Mouse (Mus musculus): ENCODE measurements around the gene Gale. TPM values are rescaled to one million over a fixed set of nuclear protein-coding genes. Genes with fewer than 3 reads are reported as not detected.

Gale gene
- polyA plus RNA-seq, 1 experiment from 2014 or later: 29.0 TPM

- 92% methylated on average over 7 of the region's 7 CpGs for WGBS
- Histone ChIP-seq H3K4me3 (ENCODE audit: low read length) (no peak overlapping the region), H3K36me3 (ENCODE audit: control insufficient read depth, insufficient read depth, low read length) (peaks cover 28% of the 10 kb centered on the region), H3K27me3 (ENCODE audit: control insufficient read depth, insufficient read depth, low read length) (no peaks in the 10 kb centered on the region), H3K4me1 (ENCODE audit: control insufficient read depth, insufficient read depth, low read length) (peaks cover 21% of the 10 kb centered on the region), H3K9ac (ENCODE audit: low read depth, low read length) (no peak overlapping the region), H3K4me2 (replicated peaks; ENCODE audit: low read depth, low read length) (no peak overlapping the region), H3K27ac (ENCODE audit: low read depth, low read length) (no peak overlapping the region), H3K9me3 (ENCODE audit: control insufficient read depth, low read length) (no peaks in the 10 kb centered on the region)
- ATAC-seq (ENCODE audit: low FRiP score, low TSS enrichment): no peak
These were observed 1.3 kb upstream of the Gale start for GRCm38 (mm10) chr4:135962198-135962597.

- Histone ChIP-seq H3K9ac (ENCODE audit: low read depth, low read length) (peak overlapping the region; percentile 77), H3K4me3 (ENCODE audit: low read length) (peak overlapping the region; percentile 47), H3K27me3 (ENCODE audit: control insufficient read depth, insufficient read depth, low read length) (no peaks in the 10 kb centered on the region), H3K9me3 (ENCODE audit: control insufficient read depth, low read length) (no peaks in the 10 kb centered on the region), H3K27ac (ENCODE audit: low read depth, low read length) (peak overlapping the region; percentile 78; the same call in 1 of the 2 replicates), H3K4me1 (ENCODE audit: control insufficient read depth, insufficient read depth, low read length) (peaks cover 19% of the 10 kb centered on the region), H3K4me2 (replicated peaks; ENCODE audit: low read depth, low read length) (peak overlapping the region; percentile 64), H3K36me3 (ENCODE audit: control insufficient read depth, insufficient read depth, low read length) (peaks cover 32% of the 10 kb centered on the region)
- no peak for ATAC-seq (ENCODE audit: low FRiP score, low TSS enrichment)
- WGBS: 7% methylated on average over 15 of the region's 15 CpGs
These were observed 581 bp upstream of the Gale start for GRCm38 (mm10) chr4:135962946-135963345.

GRCm38 (mm10) chr4:135964426-135964825 lies 899 bp downstream of the Gale start:
- Histone ChIP-seq H3K36me3 (ENCODE audit: control insufficient read depth, insufficient read depth, low read length) (peaks cover 47% of the 10 kb centered on the region), H3K27ac (ENCODE audit: low read depth, low read length) (no peak overlapping the region), H3K4me2 (replicated peaks; ENCODE audit: low read depth, low read length) (peak overlapping the region; percentile 74), H3K9me3 (ENCODE audit: control insufficient read depth, low read length) (no peaks in the 10 kb centered on the region), H3K4me3 (ENCODE audit: low read length) (peak overlapping the region; percentile 47), H3K4me1 (ENCODE audit: control insufficient read depth, insufficient read depth, low read length) (peaks cover 18% of the 10 kb centered on the region), H3K27me3 (ENCODE audit: control insufficient read depth, insufficient read depth, low read length) (no peaks in the 10 kb centered on the region), H3K9ac (ENCODE audit: low read depth, low read length) (peak overlapping the region; percentile 55)
- no peak for ATAC-seq (ENCODE audit: low FRiP score, low TSS enrichment)
- 2% methylated on average over 12 of the region's 12 CpGs for WGBS

GRCm38 (mm10) chr4:135965113-135965512 lies 1.6 kb downstream of the Gale start:
- WGBS: 78% methylated on average over 9 of the region's 9 CpGs
- Histone ChIP-seq H3K4me1 (ENCODE audit: control insufficient read depth, insufficient read depth, low read length) (peaks cover 18% of the 10 kb centered on the region), H3K4me3 (ENCODE audit: low read length) (peak overlapping the region; percentile 47; the same call in 1 of the 2 replicates), H3K9me3 (ENCODE audit: control insufficient read depth, low read length) (no peaks in the 10 kb centered on the region), H3K4me2 (replicated peaks; ENCODE audit: low read depth, low read length) (peak overlapping the region; percentile 74; the same call in 1 of the 2 replicates), H3K27ac (ENCODE audit: low read depth, low read length) (no peak overlapping the region), H3K27me3 (ENCODE audit: control insufficient read depth, insufficient read depth, low read length) (no peaks in the 10 kb centered on the region), H3K9ac (ENCODE audit: low read depth, low read length) (no peak overlapping the region), H3K36me3 (ENCODE audit: control insufficient read depth, insufficient read depth, low read length) (peaks cover 49% of the 10 kb centered on the region)
- ATAC-seq (ENCODE audit: low FRiP score, low TSS enrichment): no peak

- 90% methylated on average over 16 of the region's 16 CpGs for WGBS
- Histone ChIP-seq H3K27me3 (ENCODE audit: control insufficient read depth, insufficient read depth, low read length) (no peaks in the 10 kb centered on the region), H3K4me2 (replicated peaks; ENCODE audit: low read depth, low read length) (no peak overlapping the region), H3K4me3 (ENCODE audit: low read length) (no peak overlapping the region), H3K36me3 (ENCODE audit: control insufficient read depth, insufficient read depth, low read length) (peaks cover 50% of the 10 kb centered on the region), H3K9me3 (ENCODE audit: control insufficient read depth, low read length) (no peaks in the 10 kb centered on the region), H3K9ac (ENCODE audit: low read depth, low read length) (no peak overlapping the region), H3K27ac (ENCODE audit: low read depth, low read length) (no peak overlapping the region), H3K4me1 (ENCODE audit: control insufficient read depth, insufficient read depth, low read length) (peaks cover 24% of the 10 kb centered on the region)
- no peak for ATAC-seq (ENCODE audit: low FRiP score, low TSS enrichment)
These were observed 2.8 kb downstream of the Gale start for GRCm38 (mm10) chr4:135966283-135966682.

- Histone ChIP-seq H3K27ac (ENCODE audit: low read depth, low read length) (no peak overlapping the region), H3K4me1 (ENCODE audit: control insufficient read depth, insufficient read depth, low read length) (peaks cover 30% of the 10 kb centered on the region), H3K9ac (ENCODE audit: low read depth, low read length) (no peak overlapping the region), H3K36me3 (ENCODE audit: control insufficient read depth, insufficient read depth, low read length) (peaks cover 47% of the 10 kb centered on the region), H3K9me3 (ENCODE audit: control insufficient read depth, low read length) (no peaks in the 10 kb centered on the region), H3K4me2 (replicated peaks; ENCODE audit: low read depth, low read length) (no peak overlapping the region), H3K27me3 (ENCODE audit: control insufficient read depth, insufficient read depth, low read length) (no peaks in the 10 kb centered on the region), H3K4me3 (ENCODE audit: low read length) (no peak overlapping the region)
- ATAC-seq (ENCODE audit: low FRiP score, low TSS enrichment): no peak
- WGBS: 92% methylated on average over 18 of the region's 18 CpGs
These were observed 3.7 kb downstream of the Gale start for GRCm38 (mm10) chr4:135967086-135967760.

GRCm38 (mm10) chr4:135968271-135968869 lies 4.8 kb downstream of the Gale start:
- no peak overlapping the region for H3K4me2 ChIP-seq (replicated peaks; ENCODE audit: low read depth, low read length)
- no peak overlapping the region for H3K9ac ChIP-seq (ENCODE audit: low read depth, low read length)
- H3K4me3 ChIP-seq (ENCODE audit: low read length): no peak overlapping the region
- no peak for ATAC-seq (ENCODE audit: low FRiP score, low TSS enrichment)
- no peaks in the 10 kb centered on the region for H3K27me3 ChIP-seq (ENCODE audit: control insufficient read depth, insufficient read depth, low read length)
- H3K27ac ChIP-seq (ENCODE audit: low read depth, low read length): no peak overlapping the region; the same call in 1 of the 2 replicates
- peaks cover 28% of the 10 kb centered on the region for H3K4me1 ChIP-seq (ENCODE audit: control insufficient read depth, insufficient read depth, low read length)
- H3K9me3 ChIP-seq (ENCODE audit: control insufficient read depth, low read length): no peaks in the 10 kb centered on the region
- H3K36me3 ChIP-seq (ENCODE audit: control insufficient read depth, insufficient read depth, low read length): peaks cover 47% of the 10 kb centered on the region
- WGBS: 65% methylated on average over 19 of the region's 19 CpGs

GRCm38 (mm10) chr4:135969070-135969750 lies 5.7 kb downstream of the Gale start:
- no peak overlapping the region for H3K27ac ChIP-seq (ENCODE audit: low read depth, low read length)
- ATAC-seq (ENCODE audit: low FRiP score, low TSS enrichment): no peak
- H3K9ac ChIP-seq (ENCODE audit: low read depth, low read length): no peak overlapping the region
- H3K36me3 ChIP-seq (ENCODE audit: control insufficient read depth, insufficient read depth, low read length): peaks cover 47% of the 10 kb centered on the region
- peaks cover 26% of the 10 kb centered on the region for H3K4me1 ChIP-seq (ENCODE audit: control insufficient read depth, insufficient read depth, low read length)
- no peaks in the 10 kb centered on the region for H3K9me3 ChIP-seq (ENCODE audit: control insufficient read depth, low read length)
- no peaks in the 10 kb centered on the region for H3K27me3 ChIP-seq (ENCODE audit: control insufficient read depth, insufficient read depth, low read length)
- no peak overlapping the region for H3K4me3 ChIP-seq (ENCODE audit: low read length)
- H3K4me2 ChIP-seq (replicated peaks; ENCODE audit: low read depth, low read length): no peak overlapping the region
- 91% methylated on average over 13 of the region's 13 CpGs for WGBS

GRCm38 (mm10) chr4:135970585-135970984 lies 7.1 kb downstream of the Gale start:
- WGBS: 82% methylated on average over 11 of the region's 11 CpGs
- peaks cover 58% of the 10 kb centered on the region for H3K36me3 ChIP-seq (ENCODE audit: control insufficient read depth, insufficient read depth, low read length)

More at GRCm38 (mm10) chr4:135970585-135970984, 7.1 kb downstream of the Gale start:
- no peak for ATAC-seq (ENCODE audit: low FRiP score, low TSS enrichment)
- no peak overlapping the region for H3K27ac ChIP-seq (ENCODE audit: low read depth, low read length)
- no peaks in the 10 kb centered on the region for H3K9me3 ChIP-seq (ENCODE audit: control insufficient read depth, low read length)
- no peak overlapping the region for H3K4me2 ChIP-seq (replicated peaks; ENCODE audit: low read depth, low read length)
- H3K27me3 ChIP-seq (ENCODE audit: control insufficient read depth, insufficient read depth, low read length): no peaks in the 10 kb centered on the region
- H3K9ac ChIP-seq (ENCODE audit: low read depth, low read length): no peak overlapping the region
- H3K4me3 ChIP-seq (ENCODE audit: low read length): no peak overlapping the region
- H3K4me1 ChIP-seq (ENCODE audit: control insufficient read depth, insufficient read depth, low read length): peaks cover 18% of the 10 kb centered on the region; the same call in 1 of the 2 replicates
